Mouse (Mus musculus) limb, embryonic 13.5 days (tissue): ENCODE data around the gene Larp7. TPM values are rescaled to one million over a fixed set of nuclear protein-coding genes. Genes with fewer than 3 reads are reported as not detected.

Experiments
- ATAC-seq: fragments of 200-750 bp; cut with Nextera tagmentation; 2 replicates; pipeline ENCODE4 v1.8.0; 2017; ENCODE audit warnings: low read depth, moderate number of reproducible peaks, moderate TSS enrichment; ENCODE audit not compliant: low FRiP score
- H3K27ac ChIP-seq: fragments of 300-500 bp; sonication (generic); 2 replicates; pipeline ENCODE4 v1.5.1; 2015; ENCODE audit warnings: inconsistent platforms, mild to moderate bottlenecking, moderate library complexity
- H3K27me3 ChIP-seq: fragments of 300-500 bp; sonication (generic); 2 replicates; pipeline ENCODE4 v1.6.1; 2015; ENCODE audit warnings: mild to moderate bottlenecking, inconsistent platforms
- H3K36me3 ChIP-seq: fragments of 300-500 bp; sonication (generic); 2 replicates; pipeline ENCODE4 v1.6.1; 2015; ENCODE audit warnings: inconsistent platforms, mild to moderate bottlenecking, moderate library complexity
- H3K4me1 ChIP-seq: fragments of 300-500 bp; sonication (generic); 2 replicates; pipeline ENCODE4 v1.6.1; 2015; ENCODE audit warnings: inconsistent platforms
- H3K4me2 ChIP-seq: fragments of 300-500 bp; sonication (generic); replicated peaks from 2 replicates; pipeline ENCODE4 v1.6.1; 2015; ENCODE audit warnings: inconsistent platforms, mild to moderate bottlenecking, moderate library complexity
- H3K4me3 ChIP-seq: fragments of 300-500 bp; sonication (generic); 2 replicates; pipeline ENCODE4 v1.5.1; 2015; ENCODE audit warnings: moderate library complexity, mild to moderate bottlenecking, inconsistent platforms
- H3K9ac ChIP-seq: fragments of 300-500 bp; sonication (generic); 2 replicates; pipeline ENCODE4 v1.6.1; 2015; ENCODE audit warnings: mild to moderate bottlenecking, inconsistent platforms
- H3K9me3 ChIP-seq: fragments of 300-500 bp; sonication (generic); 2 replicates; pipeline ENCODE4 v1.6.1; 2016; ENCODE audit warnings: inconsistent platforms
- WGBS: fragments of 180-500 bp; shearing (Covaris S2); methylation state at CpG from one replicate; pipeline ENCODE4 v1.1.7; 2015; 5-methylcytosine and 5-hydroxymethylcytosine counted together
- microRNA counts: library from miRNA; unstranded; fragments of <30 nt; microRNA quantifications from one replicate; lab custom pipeline; 2016
- microRNA-seq: library from miRNA; unstranded; fragments of <30 nt; microRNA quantifications from one replicate; pipeline ENCODE4, GENCODE M21; 2016
- polyA plus RNA-seq: library from polyadenylated mRNA; unstranded; fragments of >200 nt; fragmentation: Nextera tagmentation; extraction: Ambion mirVana; gene quantifications from 2 replicates; pipeline ENCODE4 v1.2.1, GENCODE M21; 2015

Larp7 gene
- polyA plus RNA-seq, 1 experiment from 2014 or later = 67.5 TPM

DNA sequence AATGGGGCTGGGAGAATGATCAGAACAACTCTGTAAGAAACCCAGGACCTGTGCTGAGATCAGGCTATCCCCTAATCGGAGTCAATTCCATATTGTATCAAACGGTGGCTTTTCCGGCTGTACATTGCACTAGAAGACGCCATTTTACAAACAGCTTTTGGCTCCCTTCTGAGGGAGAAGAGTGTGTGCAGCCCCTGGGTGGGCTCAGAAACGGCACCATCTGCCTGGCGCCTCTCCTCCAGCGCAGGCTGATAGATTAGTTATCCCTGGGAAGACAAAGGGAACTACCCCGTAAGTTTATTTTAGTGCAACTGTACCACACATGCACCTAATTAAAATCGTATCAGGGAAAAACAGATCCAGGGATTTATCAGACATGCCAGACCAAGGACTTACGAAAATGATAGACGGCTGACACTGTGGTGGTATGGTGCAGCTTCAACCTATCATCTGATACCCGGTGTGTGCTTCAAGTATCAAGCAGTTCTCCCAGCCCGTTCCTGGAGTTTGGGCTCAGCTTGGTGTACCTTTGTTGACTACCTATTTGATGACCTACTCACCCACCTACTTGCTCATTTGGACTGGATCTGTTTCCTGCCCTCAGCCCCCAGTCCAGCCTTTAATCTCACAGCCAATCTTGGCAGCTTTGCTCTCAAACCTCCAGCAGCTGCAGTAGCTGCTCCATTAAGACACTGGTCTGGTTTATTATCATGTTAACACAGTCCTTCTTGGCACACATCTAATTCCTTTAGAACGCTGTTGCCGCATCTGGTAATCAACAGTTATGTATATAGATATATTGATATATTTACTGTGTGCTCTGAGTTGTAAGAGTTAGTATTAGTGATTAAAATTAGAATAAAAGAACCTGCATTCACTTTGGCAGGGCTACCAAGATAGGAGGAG is 45.0 kb downstream of the Larp7 start:
- no peak for ATAC-seq
- no peak overlapping the region for H3K4me3 ChIP-seq
- H3K9me3 ChIP-seq = no peaks in the 10 kb centered on the region
- no peak overlapping the region for H3K9ac ChIP-seq
- H3K27me3 ChIP-seq = no peaks in the 10 kb centered on the region
- H3K4me1 ChIP-seq = no peaks in the 10 kb centered on the region
- no peaks in the 10 kb centered on the region for H3K36me3 ChIP-seq
- no peak overlapping the region for H3K4me2 ChIP-seq
- no peak overlapping the region for H3K27ac ChIP-seq
- WGBS = 60% methylated on average over 15 of the region's 15 CpGs

DNA sequence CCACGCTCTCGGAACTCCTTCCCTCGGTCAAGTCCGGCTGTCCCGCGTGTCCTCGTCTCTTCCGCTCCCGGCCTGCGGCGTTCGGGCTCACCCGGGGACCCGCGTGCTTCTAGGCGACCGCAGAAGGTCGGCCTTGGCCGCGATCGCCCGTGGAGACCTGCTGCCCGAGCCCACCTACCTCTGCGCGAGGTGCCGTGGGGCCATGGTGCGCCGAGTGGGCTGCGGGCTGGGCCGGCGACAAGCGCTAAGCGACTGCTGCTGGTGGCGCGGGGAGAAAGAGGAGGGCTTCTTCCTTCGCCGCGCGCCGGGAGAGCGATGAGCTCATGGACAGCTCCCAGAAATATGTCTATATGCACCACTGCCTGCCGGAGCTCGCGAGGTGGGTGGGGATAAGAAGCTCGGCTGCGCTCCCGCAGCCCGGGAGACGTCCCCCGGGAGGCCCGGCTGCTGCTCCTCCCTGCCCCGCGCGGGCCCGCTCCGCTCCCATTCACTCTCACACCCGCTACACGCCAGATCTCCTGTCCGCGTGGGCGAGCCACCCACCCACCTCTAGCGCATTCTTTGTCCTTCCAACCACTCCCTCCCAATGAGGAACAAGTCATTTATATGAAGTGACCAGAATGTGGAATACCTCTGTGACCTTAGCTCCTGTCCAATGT is 54.3 kb downstream of the Larp7 start, which contains the start of gene Ank2:
Ank2 (minus strand) TSS at position 609 of the 659 bp plus-strand sequence.
- Histone ChIP-seq H3K9me3 (no peaks in the 10 kb centered on the region), H3K27me3 (peaks cover 57% of the 10 kb centered on the region), H3K4me3 (peak within 1 kb of the TSS; percentile 63), H3K9ac (peak within 1 kb of the TSS; percentile 72), H3K4me1 (peaks cover 11% of the 10 kb centered on the region), H3K4me2 (peak within 1 kb of the TSS; percentile 100), H3K36me3 (no peaks in the 10 kb centered on the region), H3K27ac (no peak within 1 kb of the TSS)
- under 1% methylated on average over 52 of the region's 62 CpGs for WGBS
- ATAC-seq = peak; percentile 62

DNA sequence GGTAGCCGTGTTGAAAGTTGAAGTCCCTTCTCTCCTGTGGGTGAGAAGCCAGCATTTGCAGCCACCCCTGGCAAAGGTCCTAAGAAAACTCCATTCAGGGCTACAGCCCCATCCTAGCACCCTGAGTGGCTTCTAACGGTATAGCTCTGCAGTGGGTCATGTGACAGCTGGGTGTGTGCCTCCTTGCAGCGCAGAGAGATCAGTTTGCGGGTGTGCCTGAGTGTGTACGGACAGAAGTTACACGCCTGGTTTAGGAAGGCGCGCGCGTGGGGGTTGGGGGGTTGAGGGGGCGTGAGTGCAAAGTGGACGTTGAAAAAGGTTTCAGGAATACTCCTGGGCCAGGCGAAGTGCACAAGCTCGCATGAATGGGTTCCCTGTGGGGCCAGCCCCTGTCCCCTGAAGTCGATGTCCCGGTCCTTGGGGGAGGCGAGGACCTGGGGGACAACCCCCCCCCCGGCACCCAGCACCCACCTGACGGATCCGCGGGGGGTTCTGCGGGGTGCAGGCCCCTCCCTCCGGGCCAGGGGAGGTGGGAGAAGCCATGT is 54.9 kb downstream of the Larp7 start:
- Histone ChIP-seq H3K4me3 (peak overlapping the region; percentile 63), H3K27me3 (peaks cover 57% of the 10 kb centered on the region), H3K9ac (peak overlapping the region; percentile 72), H3K4me1 (peaks cover 11% of the 10 kb centered on the region), H3K36me3 (no peaks in the 10 kb centered on the region), H3K27ac (no peak overlapping the region), H3K4me2 (peak overlapping the region; percentile 100), H3K9me3 (no peaks in the 10 kb centered on the region)
- ATAC-seq = peak; percentile 74
- 1% methylated on average over 22 of the region's 23 CpGs for WGBS

- ATAC-seq = no peak
Measured at GRCm38 (mm10) chr3:127492663-127493062, 60.5 kb downstream of the Larp7 start.

GRCm38 (mm10) chr3:127487302-127487701 is 65.8 kb downstream of the Larp7 start:
- no peak overlapping the region for H3K4me2 ChIP-seq
- WGBS = 65% methylated on average over 7 of the region's 7 CpGs
- no peak for ATAC-seq

More at GRCm38 (mm10) chr3:127492663-127493062, 60.5 kb downstream of the Larp7 start:
- no peaks in the 10 kb centered on the region for H3K36me3 ChIP-seq
- no peaks in the 10 kb centered on the region for H3K4me1 ChIP-seq
- peaks cover 13% of the 10 kb centered on the region for H3K27me3 ChIP-seq
- H3K4me2 ChIP-seq = no peak overlapping the region
- H3K9ac ChIP-seq = no peak overlapping the region
- no peak overlapping the region for H3K4me3 ChIP-seq
- no peak overlapping the region for H3K27ac ChIP-seq
- 85% methylated on average over 3 of the region's 3 CpGs for WGBS
- no peaks in the 10 kb centered on the region for H3K9me3 ChIP-seq

More at GRCm38 (mm10) chr3:127487302-127487701, 65.8 kb downstream of the Larp7 start:
- Histone ChIP-seq H3K9me3 (no peaks in the 10 kb centered on the region), H3K4me3 (no peak overlapping the region), H3K27ac (no peak overlapping the region), H3K4me1 (peaks cover 7% of the 10 kb centered on the region), H3K9ac (no peak overlapping the region), H3K36me3 (no peaks in the 10 kb centered on the region), H3K27me3 (0 out of 2 replicates have a peak, but pooled peaks cover 2% of the 10 kb centered on the region)

MicroRNAs within 50 kb of the gene (microRNA counts, 519-probe panel; counts per million panel counts)
- microRNA mmu-miR-302a (lab: Ali Mortazavi, UCI) (not detected), microRNA mmu-miR-302b (lab: Ali Mortazavi, UCI) (not detected), microRNA mmu-miR-302c (lab: Ali Mortazavi, UCI) (not detected), microRNA mmu-miR-302d (lab: Ali Mortazavi, UCI) (not detected), microRNA mmu-miR-367 (lab: Ali Mortazavi, UCI) (2,617 counts per million, percentile 39 among the panel's probes with 10 or more counts)

Small RNAs within 50 kb of the gene (microRNA-seq; reads per million reads assigned to microRNA genes)
- gene Mir302a (50.8 reads per million, percentile 44 among the genes with 10 or more reads in this experiment), gene Mir302b (36.2 reads per million, percentile 40 among the genes with 10 or more reads in this experiment), gene Mir302c (9.4 reads per million, percentile 27 among the genes with 10 or more reads in this experiment), gene Mir302d (38.8 reads per million, percentile 41 among the genes with 10 or more reads in this experiment), gene Mir367 (not detected)

Other genes with a start within 250 kb of the Larp7 start
- gene Ank2, start 54.0 kb downstream of the Larp7 start, polyA plus RNA-seq = 28.2 and 32.4 TPM in 2 replicates
- gene Zgrf1, start 140 bp upstream of the Larp7 start, polyA plus RNA-seq = 8.7 and 10.6 TPM in 2 replicates
- 0.08 TPM in 1 of 2 replicates, not detected in the other for gene Neurog2, start 79.8 kb upstream of the Larp7 start, polyA plus RNA-seq
- gene Alpk1, start 227.2 kb upstream of the Larp7 start, polyA plus RNA-seq = 0.80 and 1.4 TPM in 2 replicates
- 3.4 TPM in 2 replicates for gene Tifa, start 236.5 kb upstream of the Larp7 start, polyA plus RNA-seq